In genomic region chr16:7637993-7638392, GRCm38 (mm10) we compare ENCODE assay signal across 25 mouse cellular contexts.
DNase-seq lines count a peak whose midpoint lies in the region; ATAC-seq and TF ChIP-seq lines count a peak whose summit lies in the region.
"Had no signal": no experiment of that assay in that cellular context is flagged by ENCODE, and none has a peak within 500 bp of the region (broad histone marks: within the 10 kb centered on the region; RNA-seq: fewer than 3 reads in every experiment).

No protein-coding gene starts in this region.

- no peak overlapping the region for H3K9ac ChIP-seq in hindbrain, embryonic 12.5 days
- H3K9ac ChIP-seq in hindbrain, embryonic 14.5 days: no peak overlapping the region
- H3K9ac ChIP-seq in midbrain, embryonic 12.5 days (replicated peaks): no peak overlapping the region
- H3K9ac ChIP-seq in midbrain, embryonic 14.5 days (replicated peaks; ENCODE audit: low read length): no peak overlapping the region
- no peak overlapping the region for H3K9ac ChIP-seq in neural tube, embryonic 13.5 days
- H3K9ac ChIP-seq: embryonic facial prominence, embryonic 13.5 days; limb, embryonic 15.5 days; liver, embryonic 14.5 days; stomach, embryonic 15.5 days had no signal

- no peaks in the 10 kb centered on the region for H3K27me3 ChIP-seq in hindbrain, embryonic 12.5 days
- no peaks in the 10 kb centered on the region for H3K27me3 ChIP-seq in hindbrain, embryonic 14.5 days (ENCODE audit: control insufficient read depth, insufficient read depth, low read length)
- no peaks in the 10 kb centered on the region for H3K27me3 ChIP-seq in midbrain, embryonic 12.5 days
- no peaks in the 10 kb centered on the region for H3K27me3 ChIP-seq in midbrain, embryonic 14.5 days (ENCODE audit: control insufficient read depth, insufficient read depth, low read length)
- H3K27me3 ChIP-seq in neural tube, embryonic 13.5 days: no peaks in the 10 kb centered on the region
- H3K27me3 ChIP-seq: embryonic facial prominence, embryonic 13.5 days; limb, embryonic 15.5 days; stomach, embryonic 15.5 days had no signal

- no peak overlapping the region for H3K4me3 ChIP-seq in hindbrain, embryonic 12.5 days
- no peak overlapping the region for H3K4me3 ChIP-seq in hindbrain, embryonic 14.5 days (replicated peaks; ENCODE audit: low read length)
- no peak overlapping the region for H3K4me3 ChIP-seq in midbrain, embryonic 12.5 days
- H3K4me3 ChIP-seq in midbrain, embryonic 14.5 days (replicated peaks; ENCODE audit: low read depth, low read length): no peak overlapping the region
- H3K4me3 ChIP-seq in neural tube, embryonic 13.5 days: no peak overlapping the region
- H3K4me3 ChIP-seq: embryonic facial prominence, embryonic 13.5 days; forebrain, embryonic 10.5 days; gastrocnemius, adult 2 months; left cerebral cortex, adult 2 months; limb, embryonic 15.5 days; myocyte; stomach, embryonic 15.5 days had no signal

- no peak; the same call in 1 of the 2 replicates for ATAC-seq in hindbrain, embryonic 12.5 days (ENCODE audit: low FRiP score)
- no peak for ATAC-seq in hindbrain, embryonic 14.5 days (ENCODE audit: low FRiP score)
- ATAC-seq in midbrain, embryonic 12.5 days (ENCODE audit: low FRiP score, low read depth): no peak; the same call in 1 of the 2 replicates
- no peak for ATAC-seq in midbrain, embryonic 14.5 days (ENCODE audit: low FRiP score, low TSS enrichment)
- ATAC-seq in neural tube, embryonic 13.5 days (ENCODE audit: low read depth): no peak
- ATAC-seq: CD4-positive, CD25-positive, alpha-beta regulatory T cell, adult 4 months had no signal

- H3K27ac ChIP-seq in hindbrain, embryonic 12.5 days: peak overlapping the region; percentile 44; the same call in 1 of the 2 replicates
- H3K27ac ChIP-seq in hindbrain, embryonic 14.5 days: no peak overlapping the region
- H3K27ac ChIP-seq in midbrain, embryonic 12.5 days (replicated peaks): 0 out of 2 replicates have a peak overlapping the region, but pooled peaks have one; percentile 36
- H3K27ac ChIP-seq in midbrain, embryonic 14.5 days (replicated peaks; ENCODE audit: low read depth, low read length): no peak overlapping the region
- H3K27ac ChIP-seq in neural tube, embryonic 13.5 days (replicated peaks): peak overlapping the region; percentile 35; the same call in 1 of the 2 replicates
- H3K27ac ChIP-seq: embryonic facial prominence, embryonic 13.5 days; gastrocnemius, adult 2 months; left cerebral cortex, adult 2 months; limb, embryonic 15.5 days; liver, embryonic 14.5 days; stomach, embryonic 15.5 days had no signal

- no peaks in the 10 kb centered on the region for H3K36me3 ChIP-seq in hindbrain, embryonic 12.5 days
- H3K36me3 ChIP-seq in hindbrain, embryonic 14.5 days (replicated peaks; ENCODE audit: control insufficient read depth, insufficient read depth): no peaks in the 10 kb centered on the region
- no peaks in the 10 kb centered on the region for H3K36me3 ChIP-seq in midbrain, embryonic 12.5 days
- H3K36me3 ChIP-seq in midbrain, embryonic 14.5 days (ENCODE audit: control insufficient read depth, insufficient read depth, low read length): no peaks in the 10 kb centered on the region
- H3K36me3 ChIP-seq in neural tube, embryonic 13.5 days: no peaks in the 10 kb centered on the region
- H3K36me3 ChIP-seq: embryonic facial prominence, embryonic 13.5 days; forebrain, embryonic 10.5 days; limb, embryonic 15.5 days; stomach, embryonic 15.5 days had no signal

- peaks cover 33% of the 10 kb centered on the region for H3K4me1 ChIP-seq in hindbrain, embryonic 12.5 days
- H3K4me1 ChIP-seq in hindbrain, embryonic 14.5 days (replicated peaks; ENCODE audit: control insufficient read depth, insufficient read depth, low read length): peaks cover 27% of the 10 kb centered on the region
- H3K4me1 ChIP-seq in midbrain, embryonic 12.5 days: peaks cover 33% of the 10 kb centered on the region
- H3K4me1 ChIP-seq in midbrain, embryonic 14.5 days (ENCODE audit: control insufficient read depth, insufficient read depth, low read length): peaks cover 10% of the 10 kb centered on the region
- peaks cover 38% of the 10 kb centered on the region for H3K4me1 ChIP-seq in neural tube, embryonic 13.5 days (replicated peaks)
- H3K4me1 ChIP-seq: embryonic facial prominence, embryonic 13.5 days; stomach, embryonic 15.5 days had no signal

- H3K9me3 ChIP-seq in hindbrain, embryonic 12.5 days (replicated peaks): no peaks in the 10 kb centered on the region
- no peaks in the 10 kb centered on the region for H3K9me3 ChIP-seq in hindbrain, embryonic 14.5 days (ENCODE audit: control insufficient read depth, low read length)
- H3K9me3 ChIP-seq in midbrain, embryonic 12.5 days: no peaks in the 10 kb centered on the region
- H3K9me3 ChIP-seq in midbrain, embryonic 14.5 days (ENCODE audit: control insufficient read depth, low read length): no peaks in the 10 kb centered on the region
- no peaks in the 10 kb centered on the region for H3K9me3 ChIP-seq in neural tube, embryonic 13.5 days
- H3K9me3 ChIP-seq: embryonic facial prominence, embryonic 13.5 days; forebrain, embryonic 10.5 days; limb, embryonic 15.5 days; stomach, embryonic 15.5 days had no signal

- H3K4me2 ChIP-seq in hindbrain, embryonic 12.5 days (replicated peaks): no peak overlapping the region
- H3K4me2 ChIP-seq in hindbrain, embryonic 14.5 days (replicated peaks): no peak overlapping the region
- no peak overlapping the region for H3K4me2 ChIP-seq in midbrain, embryonic 12.5 days (replicated peaks)
- no peak overlapping the region for H3K4me2 ChIP-seq in midbrain, embryonic 14.5 days (ENCODE audit: low read length)
- H3K4me2 ChIP-seq in neural tube, embryonic 13.5 days: no peak overlapping the region
- H3K4me2 ChIP-seq: embryonic facial prominence, embryonic 13.5 days; limb, embryonic 15.5 days; stomach, embryonic 15.5 days had no signal

- TF ChIP-seq POLR2A in brain, embryonic 14.5 days (IDR thresholded peaks at IDR 0.05; ENCODE audit: borderline replicate concordance, extremely low read depth, insufficient read depth, insufficient read length, poor library complexity, severe bottlenecking): no peak

- no peak for TF ChIP-seq CTCF in brain, embryonic 14.5 days (IDR thresholded peaks at IDR 0.05; ENCODE audit: borderline replicate concordance, extremely low read depth, insufficient read depth, insufficient read length)

- no peak for DNase-seq in hindbrain, embryonic 14.5 days (ENCODE audit: low spot score)
- DNase-seq in midbrain, embryonic 14.5 days: no peak
- peak; percentile 14 for DNase-seq in brain, embryonic 14.5 days (ENCODE audit: low read depth)
- no peak for DNase-seq in lung, postnatal 36 days
- DNase-seq: adrenal gland, postnatal 25 days; cerebellum, adult 18-20 months; cerebellum, postnatal 10 days; gastrocnemius, adult 2 months; heart, postnatal 14 days; kidney, adult 11 months; kidney, postnatal 14 days; lung, adult 2 months; lung, postnatal 10 days; right cerebral cortex, postnatal 25 days had no signal

Comparison
In these comparisons a context has a peak if more than half of its experiments do, and no peak if none do; other contexts are left out.
1. H3K27ac ChIP-seq: peak in hindbrain, embryonic 12.5 days (single experiment), midbrain, embryonic 12.5 days (single experiment) and neural tube, embryonic 13.5 days (single experiment); none in hindbrain, embryonic 14.5 days (single experiment) and midbrain, embryonic 14.5 days (single experiment).